Mouse (Mus musculus) liver, adult 2 months (tissue): ENCODE measurements around the gene Mtch1. TPM values are rescaled to one million over a fixed set of nuclear protein-coding genes. Genes with fewer than 3 reads are reported as not detected.

Experiments used
- DNase-seq: peaks from one replicate; pipeline ENCODE4 v3.0.0-alpha.2; 2011; ENCODE audit warnings: low read depth, low spot score; ENCODE audit errors: extremely low read depth
- H3K27ac ChIP-seq: fragments of 200-500 bp; replicated peaks from 2 replicates; pipeline ENCODE4 v1.5.1; 2012; ENCODE audit warnings: low read depth, mild to moderate bottlenecking, control low read depth, inconsistent platforms, low read length; ENCODE audit not compliant: insufficient read depth
- H3K27me3 ChIP-seq: fragments of 200-500 bp; 2 replicates; pipeline ENCODE4 v1.6.1; 2012; ENCODE audit warnings: mild to moderate bottlenecking, moderate library complexity, low read length, inconsistent platforms; ENCODE audit not compliant: control insufficient read depth, insufficient read depth
- H3K36me3 ChIP-seq: fragments of 200-500 bp; 2 replicates; pipeline ENCODE4 v1.6.1; 2012; ENCODE audit warnings: low read length, inconsistent platforms; ENCODE audit not compliant: control insufficient read depth, insufficient read depth
- H3K4me1 ChIP-seq: fragments of 200-500 bp; 2 replicates; pipeline ENCODE4 v1.6.1; 2011; ENCODE audit warnings: low read length; ENCODE audit not compliant: control insufficient read depth, insufficient read depth
- H3K4me3 ChIP-seq: fragments of 200-500 bp; 2 replicates; pipeline ENCODE4 v1.5.1; 2011; ENCODE audit warnings: low read depth, mild to moderate bottlenecking, control low read depth, low read length, moderate library complexity; ENCODE audit not compliant: insufficient read depth
- H3K79me2 ChIP-seq: fragments of 200-500 bp; 2 replicates; pipeline ENCODE4 v1.6.1; 2012; ENCODE audit warnings: inconsistent platforms, mild to moderate bottlenecking, low read length, moderate library complexity; ENCODE audit not compliant: control insufficient read depth, insufficient read depth
- H3K9ac ChIP-seq: fragments of 200-500 bp; 2 replicates; pipeline ENCODE4 v1.6.1; 2012; ENCODE audit warnings: low read depth, mild to moderate bottlenecking, control low read depth, inconsistent platforms, low read length
- CTCF ChIP-seq: fragments of 200-500 bp; IDR thresholded peaks from 2 replicates; pipeline ENCODE4 v1.5.1; 2011; ENCODE audit warnings: low read depth, low read length, control low read depth
- POLR2A ChIP-seq: fragments of 200-500 bp; IDR thresholded peaks from 2 replicates; pipeline ENCODE4 v1.6.1; 2011; ENCODE audit warnings: low read length, control low read depth; ENCODE audit not compliant: insufficient read depth; ENCODE audit errors: extremely low read depth
- WGBS: fragments of 180-500 bp; shearing (Covaris S2); methylation state at CpG from one replicate; pipeline ENCODE4 v1.1.7; 2018; 5-methylcytosine and 5-hydroxymethylcytosine counted together
- polyA plus RNA-seq: library from polyadenylated mRNA; depleted of rRNA; stranded (reverse); fragments of >200 nt; gene quantifications from 2 replicates; pipeline ENCODE4 v1.2.3, GENCODE M21; 2012
- total RNA-seq: library from RNA; depleted of rRNA; stranded (reverse); fragments of >200 nt; gene quantifications from 2 replicates; pipeline ENCODE4 v1.2.3, GENCODE M21; 2014

The Mtch1 gene
- total and polyA plus RNA-seq, 2 experiments: 82.7 to 136 TPM

GRCm38 (mm10) chr17:29375871-29376270 is 28.1 kb upstream of the Mtch1 start:
- no peak for DNase-seq
- Histone ChIP-seq H3K27me3 (no peaks in the 10 kb centered on the region), H3K4me3 (no peak overlapping the region), H3K9ac (no peak overlapping the region), H3K79me2 (no peaks in the 10 kb centered on the region), H3K36me3 (no peaks in the 10 kb centered on the region), H3K27ac (no peak overlapping the region), H3K4me1 (no peaks in the 10 kb centered on the region)
- WGBS: 91% methylated on average over 10 of the region's 10 CpGs
- TF ChIP-seq CTCF (no peak), POLR2A (no peak)

DNA sequence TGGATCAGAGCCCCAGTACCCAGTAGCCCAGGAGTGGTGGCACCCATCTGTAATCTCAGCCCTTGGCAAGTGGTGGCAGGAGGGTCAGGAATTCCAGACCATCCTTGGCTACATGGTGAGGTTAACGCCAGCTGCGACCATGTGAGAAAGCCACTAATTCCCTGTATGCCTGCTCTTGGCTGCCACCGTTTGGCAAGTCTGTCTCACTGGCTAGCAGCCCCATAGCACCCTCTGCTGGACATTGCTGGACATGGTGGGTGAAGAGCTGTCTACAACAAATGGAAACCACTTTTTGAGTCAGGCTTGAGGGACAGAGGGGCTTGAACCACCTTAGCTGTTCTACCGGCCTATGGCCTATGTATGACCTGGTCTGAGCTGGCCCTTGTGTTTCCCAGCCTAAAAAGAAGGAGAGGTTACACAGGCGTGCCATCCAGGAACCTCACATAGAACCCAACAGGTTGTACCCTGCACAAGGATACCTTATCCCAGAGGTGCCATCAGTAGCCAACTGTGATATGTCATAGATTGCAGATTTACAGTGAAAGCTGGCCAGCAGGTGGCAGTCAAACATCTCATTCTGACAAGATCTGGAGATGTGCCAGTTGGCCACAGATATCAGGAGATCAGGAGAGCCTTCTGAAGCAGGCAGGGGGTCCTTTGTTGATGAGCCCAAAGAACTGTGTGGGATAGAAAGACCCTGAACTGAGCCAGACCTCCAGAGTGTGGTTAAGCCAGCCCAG is 23.4 kb upstream of the Mtch1 start:
- Histone ChIP-seq H3K36me3 (no peaks in the 10 kb centered on the region), H3K79me2 (no peaks in the 10 kb centered on the region), H3K27me3 (no peaks in the 10 kb centered on the region), H3K4me1 (no peaks in the 10 kb centered on the region), H3K9ac (no peak overlapping the region), H3K27ac (no peak overlapping the region), H3K4me3 (no peak overlapping the region)
- peak; percentile 75 for DNase-seq
- WGBS: 8% methylated on average over 5 of the region's 5 CpGs
- peak; percentile 100 for TF ChIP-seq CTCF
- TF ChIP-seq POLR2A: no peak

GRCm38 (mm10) chr17:29368726-29369125 is 21.0 kb upstream of the Mtch1 start:
- DNase-seq: no peak
- no peak overlapping the region for H3K4me3 ChIP-seq
- H3K4me1 ChIP-seq: peaks cover 3% of the 10 kb centered on the region; the same call in 1 of the 2 replicates
- no peaks in the 10 kb centered on the region for H3K79me2 ChIP-seq
- TF ChIP-seq POLR2A: no peak
- TF ChIP-seq CTCF: no peak
- no peak overlapping the region for H3K27ac ChIP-seq
- H3K36me3 ChIP-seq: no peaks in the 10 kb centered on the region
- 73% methylated on average over 7 of the region's 7 CpGs for WGBS
- H3K27me3 ChIP-seq: no peaks in the 10 kb centered on the region
- no peak overlapping the region for H3K9ac ChIP-seq

- no peak for TF ChIP-seq CTCF
- TF ChIP-seq POLR2A: no peak
- DNase-seq: no peak
- Histone ChIP-seq H3K4me1 (peaks cover 3% of the 10 kb centered on the region; the same call in 1 of the 2 replicates), H3K4me3 (no peak overlapping the region), H3K9ac (no peak overlapping the region), H3K27ac (no peak overlapping the region), H3K79me2 (no peaks in the 10 kb centered on the region), H3K36me3 (no peaks in the 10 kb centered on the region), H3K27me3 (no peaks in the 10 kb centered on the region)
- WGBS: 90% methylated on average over 13 of the region's 13 CpGs
Measured at GRCm38 (mm10) chr17:29365105-29365621, 17.4 kb upstream of the Mtch1 start.

DNA sequence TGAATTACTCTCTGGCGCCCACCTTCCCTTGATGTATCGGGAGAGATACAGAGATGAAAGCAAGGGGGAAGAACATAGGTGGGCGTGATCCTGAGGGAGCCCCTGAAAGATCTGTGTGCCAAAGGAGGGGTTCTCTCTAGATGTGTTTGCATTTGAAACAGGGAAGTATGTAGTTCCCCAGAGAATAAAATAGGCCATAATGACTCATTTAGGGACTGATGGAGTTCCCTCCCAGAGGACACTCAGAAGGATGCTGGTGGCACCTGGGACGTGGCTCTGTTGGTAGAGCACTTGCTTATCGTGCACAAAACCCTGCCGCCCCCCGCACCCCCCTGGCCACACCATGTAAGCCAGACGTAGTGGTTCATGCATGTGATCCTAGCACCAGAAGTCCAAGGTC is 15.4 kb upstream of the Mtch1 start:
- H3K36me3 ChIP-seq: no peaks in the 10 kb centered on the region
- no peak for DNase-seq
- H3K27ac ChIP-seq: no peak overlapping the region
- no peaks in the 10 kb centered on the region for H3K27me3 ChIP-seq
- 88% methylated on average over 8 of the region's 8 CpGs for WGBS
- TF ChIP-seq POLR2A: no peak
- TF ChIP-seq CTCF: no peak
- H3K4me1 ChIP-seq: peaks cover 3% of the 10 kb centered on the region; the same call in 1 of the 2 replicates
- no peak overlapping the region for H3K9ac ChIP-seq
- no peaks in the 10 kb centered on the region for H3K79me2 ChIP-seq
- no peak overlapping the region for H3K4me3 ChIP-seq

DNA sequence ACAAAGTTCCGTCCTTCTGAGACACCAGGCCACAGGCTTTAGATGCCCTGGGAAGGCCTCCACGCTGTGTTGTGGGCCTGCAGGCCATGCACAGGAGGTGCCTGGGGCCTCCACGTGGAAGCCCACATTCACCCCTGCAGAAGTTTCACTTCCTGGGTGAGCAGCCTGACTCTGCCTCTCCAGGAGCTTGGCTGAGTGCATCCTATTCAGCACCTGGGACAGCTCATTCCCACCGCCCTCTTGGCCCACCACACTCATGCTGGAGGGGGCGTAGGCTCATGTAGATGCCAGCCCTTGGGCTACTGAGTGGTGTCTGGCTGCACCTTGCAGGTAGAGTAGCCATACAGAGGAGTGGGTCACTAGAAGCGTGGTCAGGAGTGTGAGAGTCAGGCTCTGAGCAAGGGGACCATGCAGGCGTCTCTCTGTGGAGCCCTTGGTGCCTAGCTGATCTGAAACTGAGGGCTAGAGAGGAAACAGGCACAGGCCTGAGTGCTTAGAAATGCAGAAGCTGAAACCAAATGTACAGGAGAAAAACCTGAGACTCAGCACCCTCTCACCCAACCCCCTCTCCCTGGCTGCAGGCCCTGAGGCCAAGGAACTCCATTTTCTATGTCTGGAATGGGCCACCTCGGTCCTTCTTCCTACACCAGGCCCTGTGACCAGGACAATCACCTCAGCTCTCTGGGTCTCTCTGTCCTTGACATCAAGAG is 14.4 kb upstream of the Mtch1 start:
- Histone ChIP-seq H3K4me3 (no peak overlapping the region; the same call in 1 of the 2 replicates), H3K27ac (0 out of 2 replicates have a peak overlapping the region, but pooled peaks have one; percentile 29), H3K4me1 (peaks cover 3% of the 10 kb centered on the region; the same call in 1 of the 2 replicates), H3K27me3 (no peaks in the 10 kb centered on the region), H3K79me2 (no peaks in the 10 kb centered on the region), H3K36me3 (no peaks in the 10 kb centered on the region), H3K9ac (no peak overlapping the region)
- TF ChIP-seq POLR2A (no peak), CTCF (no peak)
- 74% methylated on average over 8 of the region's 8 CpGs for WGBS
- no peak for DNase-seq
